In genomic region chr13:60672287-60672686, GRCm38 (mm10) we compare ENCODE assay signal across 22 mouse cellular contexts.
A peak's percentile ranks its signal among the peaks of the same experiment; 100 is the strongest.
DNase-seq lines count a peak whose midpoint lies in the region; ATAC-seq and TF ChIP-seq lines count a peak whose summit lies in the region.
"Had no signal": no experiment of that assay in that cellular context is flagged by ENCODE, and none has a peak within 500 bp of the region (broad histone marks: within the 10 kb centered on the region; RNA-seq: fewer than 3 reads in every experiment).

No protein-coding gene starts in this region.

- H3K27ac ChIP-seq in heart, embryonic 10.5 days: peak overlapping the region; percentile 75; the same call in 1 of the 2 replicates
- H3K27ac ChIP-seq in liver, adult 2 months (replicated peaks; ENCODE audit: insufficient read depth, low read depth, low read length): peak overlapping the region; percentile 89
- H3K27ac ChIP-seq in liver, embryonic 11.5 days (ENCODE audit: low read depth, low read length): peak overlapping the region; percentile 58; the same call in 1 of the 2 replicates
- H3K27ac ChIP-seq in macrophage: peak overlapping the region; percentile 86
- H3K27ac ChIP-seq: forebrain, embryonic 13.5 days; limb, embryonic 12.5 days; neural tube, embryonic 15.5 days had no signal

- peak; percentile 24 for ATAC-seq in liver, embryonic 11.5 days (replicated peaks; ENCODE audit: low FRiP score)
- no peak for ATAC-seq in activated CD4-positive, CD25-positive, alpha-beta regulatory T cell, adult 4 months
- ATAC-seq: forebrain, embryonic 13.5 days; hindbrain, embryonic 16.5 days had no signal

- TF ChIP-seq CTCF in liver, adult 2 months (IDR thresholded peaks at IDR 0.05; ENCODE audit: low read depth, low read length): no peak

- peak overlapping the region; percentile 2; the same call in 1 of the 2 replicates for H3K4me2 ChIP-seq in liver, embryonic 11.5 days
- H3K4me2 ChIP-seq: forebrain, embryonic 13.5 days; limb, embryonic 12.5 days; midbrain, embryonic 11.5 days; neural tube, embryonic 15.5 days had no signal

- TF ChIP-seq POLR2A in liver, adult 2 months (IDR thresholded peaks at IDR 0.05; ENCODE audit: extremely low read depth, insufficient read depth, low read length): no peak

- H3K9me3 ChIP-seq in heart, embryonic 10.5 days: no peaks in the 10 kb centered on the region
- no peaks in the 10 kb centered on the region for H3K9me3 ChIP-seq in liver, embryonic 11.5 days (ENCODE audit: control insufficient read depth, low read length)
- H3K9me3 ChIP-seq: forebrain, embryonic 13.5 days; limb, embryonic 12.5 days; neural tube, embryonic 15.5 days had no signal

- no peak overlapping the region for H3K9ac ChIP-seq in liver, adult 2 months (ENCODE audit: low read depth, low read length)
- H3K9ac ChIP-seq in liver, embryonic 11.5 days (ENCODE audit: low read depth, low read length): no peak overlapping the region
- H3K9ac ChIP-seq: forebrain, embryonic 13.5 days; limb, embryonic 12.5 days; neural tube, embryonic 15.5 days had no signal

- DNase-seq in heart, embryonic 10.5 days (ENCODE audit: low spot score): no peak
- DNase-seq in heart, adult 18-20 months: no peak
- no peak for DNase-seq in liver, adult 2 months (ENCODE audit: extremely low read depth, low read depth, low spot score)
- no peak for DNase-seq in liver
- DNase-seq in liver, embryonic 11.5 days (ENCODE audit: low spot score): no peak
- no peak for DNase-seq in left cerebral cortex, adult 11 months (ENCODE audit: low spot score)
- DNase-seq: adrenal gland, postnatal 36 days; cerebellum, postnatal 10 days; embryo, embryonic 11 days; kidney, postnatal 25 days; layer of hippocampus, postnatal 36 days; right cerebral cortex, adult 18-20 months; spleen, adult 18-20 months; thymus, postnatal 25 days had no signal

- H3K27me3 ChIP-seq in heart, embryonic 10.5 days (ENCODE audit: insufficient read depth, poor library complexity, severe bottlenecking): no peaks in the 10 kb centered on the region
- no peaks in the 10 kb centered on the region for H3K27me3 ChIP-seq in liver, adult 2 months (ENCODE audit: control insufficient read depth, insufficient read depth, low read length)
- no peaks in the 10 kb centered on the region for H3K27me3 ChIP-seq in liver, embryonic 11.5 days (replicated peaks; ENCODE audit: control insufficient read depth, insufficient read depth, low read length)
- H3K27me3 ChIP-seq: CH12.LX; forebrain, embryonic 13.5 days; limb, embryonic 12.5 days; neural tube, embryonic 15.5 days had no signal

- peaks cover 56% of the 10 kb centered on the region for H3K4me1 ChIP-seq in heart, embryonic 10.5 days
- peaks cover 68% of the 10 kb centered on the region for H3K4me1 ChIP-seq in liver, adult 2 months (ENCODE audit: control insufficient read depth, insufficient read depth, low read length)
- peaks cover 61% of the 10 kb centered on the region for H3K4me1 ChIP-seq in liver, embryonic 11.5 days (replicated peaks; ENCODE audit: control insufficient read depth, insufficient read depth, low read length)
- H3K4me1 ChIP-seq: forebrain, embryonic 13.5 days had no signal

- 42% methylated on average over 8 of the region's 8 CpGs for WGBS in heart, embryonic 10.5 days
- 31% methylated on average over 8 of the region's 8 CpGs for WGBS in liver, adult 2 months
- 51% methylated on average over 8 of the region's 8 CpGs for WGBS in liver, embryonic 11.5 days
- WGBS in macrophage (ENCODE audit: missing documents): 96% methylated on average over 8 of the region's 8 CpGs

- H3K79me2 ChIP-seq in liver, adult 2 months (ENCODE audit: control insufficient read depth, insufficient read depth, low read length): peaks cover 63% of the 10 kb centered on the region
- peaks cover 42% of the 10 kb centered on the region; the same call in 1 of the 2 replicates for H3K79me2 ChIP-seq in macrophage (ENCODE audit: inconsistent target)

- no peak overlapping the region for H3K4me3 ChIP-seq in heart, embryonic 10.5 days
- H3K4me3 ChIP-seq in liver, adult 2 months (ENCODE audit: insufficient read depth, low read depth, low read length): no peak overlapping the region
- no peak overlapping the region for H3K4me3 ChIP-seq in liver, embryonic 11.5 days (ENCODE audit: low read depth, low read length)
- no peak overlapping the region for H3K4me3 ChIP-seq in macrophage (ENCODE audit: inconsistent target)
- H3K4me3 ChIP-seq: forebrain, embryonic 13.5 days; limb, embryonic 12.5 days; neural tube, embryonic 15.5 days had no signal

- H3K36me3 ChIP-seq in heart, embryonic 10.5 days: no peaks in the 10 kb centered on the region
- no peaks in the 10 kb centered on the region; the same call in 1 of the 2 replicates for H3K36me3 ChIP-seq in liver, adult 2 months (ENCODE audit: control insufficient read depth, insufficient read depth, low read length)
- peaks cover 2% of the 10 kb centered on the region; the same call in 1 of the 2 replicates for H3K36me3 ChIP-seq in liver, embryonic 11.5 days (ENCODE audit: control insufficient read depth, insufficient read depth, low read length)
- H3K36me3 ChIP-seq in macrophage (ENCODE audit: inconsistent target): no peaks in the 10 kb centered on the region
- H3K36me3 ChIP-seq: limb, embryonic 12.5 days; neural tube, embryonic 15.5 days had no signal
